Mouse (Mus musculus) kidney, postnatal 4 days (tissue): Measurements from ENCODE around the gene Ppargc1a.
A peak's percentile ranks its signal among the peaks of the same experiment; 100 is the strongest.

Experiments
- DNase-seq, 2 experiments: peaks; one replicate each; pipeline ENCODE4 v3.0.0; 2021; ENCODE audit warnings: mixed read lengths in 2 of 2

Ppargc1a gene

GRCm38 (mm10) chr5:51552483-51553091 lies 14.9 kb downstream of the Ppargc1a start:
- peak; percentile 68 to 79 for DNase-seq

GRCm38 (mm10) chr5:51551852-51552482 lies 15.6 kb downstream of the Ppargc1a start:
- no peak for DNase-seq

DNA sequence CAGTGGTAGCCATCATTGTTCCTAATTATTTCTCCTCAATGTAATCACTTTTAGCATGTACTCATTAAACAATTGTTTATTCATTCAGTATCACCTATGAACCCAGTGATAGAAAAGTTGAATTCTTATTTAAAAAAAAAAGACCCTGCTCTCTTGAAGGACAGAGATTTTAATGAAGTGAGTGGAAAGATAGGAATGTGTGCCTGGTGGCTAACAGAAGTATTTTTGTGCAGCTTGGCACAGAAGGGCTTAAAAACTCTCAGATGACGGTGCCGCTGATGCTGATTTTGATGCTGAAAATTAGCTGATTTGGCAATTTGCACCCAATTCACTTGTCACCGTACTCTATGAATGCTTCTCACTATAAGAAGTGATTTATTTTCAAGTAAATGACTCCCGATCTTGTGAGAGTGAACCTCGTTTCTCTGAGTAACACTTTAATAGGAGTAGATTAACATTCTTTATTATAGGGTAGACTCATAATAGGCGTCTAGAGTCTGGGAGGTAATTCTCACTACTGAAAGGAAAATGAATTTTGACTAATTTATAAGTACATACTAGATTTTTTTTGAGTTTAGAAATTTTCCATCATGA lies 20.0 kb downstream of the Ppargc1a start:
- DNase-seq = no peak

GRCm38 (mm10) chr5:51546817-51547216 lies 20.7 kb downstream of the Ppargc1a start:
- DNase-seq = no peak

DNA sequence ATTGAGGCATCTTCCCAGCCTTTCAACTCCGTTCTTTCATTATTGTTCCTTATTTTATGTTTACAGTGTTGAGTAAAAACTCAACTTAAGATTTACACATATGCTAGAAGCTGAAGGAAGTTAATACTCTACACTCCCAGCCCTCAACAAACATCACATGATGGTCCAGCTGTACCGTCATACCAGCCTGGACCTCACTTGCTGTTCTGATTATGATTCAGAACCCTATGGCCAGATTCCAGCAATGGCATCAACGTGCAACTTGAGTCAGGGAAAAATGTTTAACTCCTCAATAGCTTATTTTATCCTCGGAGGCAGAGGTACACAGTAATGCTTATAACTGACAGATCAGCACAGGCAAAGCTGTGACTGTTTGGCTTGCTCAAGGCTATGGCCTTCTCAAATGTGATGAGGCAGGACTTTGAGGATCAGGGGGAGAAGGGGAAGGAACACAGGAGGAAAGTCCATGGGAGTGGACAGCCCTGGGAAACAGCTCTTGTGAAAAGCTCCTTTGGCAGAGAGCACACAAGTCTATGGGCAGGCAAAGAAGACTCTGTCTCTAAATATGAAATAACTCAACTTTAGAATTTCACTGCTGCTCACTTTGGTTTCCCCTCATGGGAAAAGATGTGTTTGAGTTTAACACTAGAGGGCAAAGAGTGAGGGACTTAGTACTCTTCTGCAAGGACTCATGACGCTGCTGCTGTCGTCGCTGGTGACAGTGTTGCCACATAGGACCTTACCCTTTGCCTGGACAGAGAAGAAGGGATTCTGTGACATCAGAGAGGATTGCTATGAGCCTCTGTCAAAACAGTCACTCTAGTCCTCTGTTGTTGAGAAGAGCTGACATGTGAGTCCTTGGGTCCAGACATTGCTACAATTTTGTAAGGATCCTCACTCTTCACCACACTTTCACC lies 22.1 kb downstream of the Ppargc1a start:
- DNase-seq = no peak

DNA sequence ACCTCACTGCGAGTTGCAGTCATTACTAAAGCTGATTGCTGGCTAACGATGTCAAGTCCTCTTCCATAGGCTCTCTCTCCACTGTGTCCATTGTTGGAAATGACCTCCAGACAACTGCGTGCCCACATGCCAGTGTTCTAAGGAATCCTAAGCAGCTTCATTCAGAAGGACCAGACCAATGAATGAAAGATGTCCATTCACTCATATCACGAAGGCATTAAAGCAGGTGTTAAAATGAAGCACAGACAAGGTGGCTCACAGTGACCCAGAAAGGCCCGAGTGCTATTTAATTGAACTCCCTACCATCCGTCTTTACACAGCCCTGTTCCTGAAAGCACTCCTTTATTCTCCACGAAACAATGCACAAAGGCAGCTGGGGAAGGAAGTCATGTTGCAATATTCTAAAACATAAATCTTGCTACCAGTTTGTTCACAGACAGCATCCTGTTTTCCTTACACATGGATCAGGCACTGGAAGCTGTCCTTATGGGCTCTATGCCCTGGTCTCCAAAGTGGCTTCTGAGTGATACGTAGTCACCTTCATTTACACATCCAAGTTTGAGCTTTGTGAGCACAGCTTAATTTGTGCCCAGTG lies 23.3 kb downstream of the Ppargc1a start:
- no peak for DNase-seq

DNA sequence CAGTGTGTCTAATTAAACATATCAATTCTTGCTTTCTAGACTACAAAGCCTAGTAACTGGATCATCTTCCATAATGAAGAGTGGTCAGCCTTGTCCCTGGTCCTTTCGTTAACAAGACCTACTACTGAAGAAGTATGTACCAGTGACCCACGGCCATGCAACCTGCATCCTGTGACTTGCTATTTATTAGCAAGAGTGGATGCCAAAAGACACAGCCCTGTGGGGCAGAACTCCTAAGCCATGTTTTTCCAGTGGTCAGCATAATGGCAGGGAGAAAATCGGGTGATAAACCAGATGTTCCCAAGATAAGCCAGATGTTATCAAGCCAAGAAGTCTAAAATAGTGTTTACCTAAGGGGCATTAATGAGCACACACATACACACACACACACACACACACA lies 26.0 kb downstream of the Ppargc1a start:
- no peak for DNase-seq

GRCm38 (mm10) chr5:51540816-51541215 lies 26.7 kb downstream of the Ppargc1a start:
- DNase-seq = no peak

DNA sequence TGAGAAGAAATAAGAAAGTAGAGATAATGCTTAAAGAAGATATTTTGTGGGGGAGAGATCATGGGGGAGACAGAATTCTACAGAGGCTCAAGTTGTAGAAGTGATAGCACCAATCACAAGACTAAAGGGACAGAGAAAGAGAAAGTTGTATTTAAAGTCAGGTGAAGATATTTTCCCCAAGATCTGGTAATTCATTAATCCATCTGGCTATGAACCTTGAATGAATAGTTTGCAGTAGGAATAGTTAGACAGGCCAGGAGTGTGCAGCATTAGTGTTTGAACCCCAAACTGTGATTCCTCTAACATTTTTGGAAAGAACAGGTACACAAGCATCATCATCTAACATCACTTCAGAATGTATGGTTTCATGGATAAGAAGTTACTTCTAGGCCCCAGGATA lies 28.0 kb downstream of the Ppargc1a start:
- DNase-seq = no peak

- DNase-seq = no peak
Measured at GRCm38 (mm10) chr5:51538319-51538718, 29.2 kb downstream of the Ppargc1a start.

GRCm38 (mm10) chr5:51537646-51538030 lies 29.9 kb downstream of the Ppargc1a start:
- no peak for DNase-seq

DNA sequence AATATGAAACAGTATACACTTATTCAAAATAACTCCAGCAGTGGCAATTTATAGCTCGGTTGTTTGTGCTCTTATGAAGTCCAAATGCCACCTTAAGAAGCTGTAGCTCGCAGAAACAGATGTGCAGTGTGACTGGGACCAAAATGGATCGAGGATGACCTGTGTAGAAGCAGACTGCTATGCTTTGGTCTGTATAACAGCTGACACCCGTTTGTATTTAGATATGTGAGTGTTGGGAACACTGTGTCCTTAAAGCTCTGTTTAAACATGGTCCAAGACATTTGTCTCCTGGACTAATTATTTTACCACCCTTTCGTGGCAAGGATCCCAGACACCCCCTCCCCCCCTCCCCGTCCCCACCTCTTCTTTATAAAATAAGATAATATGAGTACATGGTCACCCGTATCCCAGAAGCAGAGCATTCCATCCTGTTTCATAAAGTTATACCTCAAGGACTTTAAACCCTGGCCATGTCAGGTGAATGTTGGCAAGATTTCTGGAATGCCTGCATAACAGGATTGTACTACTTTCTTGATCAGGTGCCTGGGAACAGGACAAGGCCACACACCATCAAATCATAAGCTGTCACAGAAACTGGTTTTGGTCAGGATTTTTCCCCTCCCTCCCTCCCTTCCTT lies 30.4 kb downstream of the Ppargc1a start:
- DNase-seq = no peak

DNA sequence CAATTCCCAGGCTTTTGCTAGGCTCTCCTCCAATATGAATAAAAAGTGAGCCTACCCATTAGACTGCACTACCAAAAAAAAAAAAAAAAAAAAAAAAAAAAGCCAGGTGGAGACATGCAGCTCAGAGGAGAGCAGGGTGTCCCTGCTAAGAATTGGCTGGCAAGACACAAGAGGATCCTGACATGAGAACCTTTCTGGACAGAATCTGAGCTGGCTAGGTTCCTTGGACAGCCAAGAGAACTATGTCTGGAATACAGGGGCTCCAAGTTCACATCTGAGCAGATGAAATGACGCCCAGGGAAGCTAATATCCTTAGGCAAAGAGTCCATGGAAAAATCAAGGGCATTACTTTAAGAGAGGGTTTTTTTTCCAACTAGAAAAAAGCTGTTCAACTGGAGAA lies 33.1 kb downstream of the Ppargc1a start:
- DNase-seq = no peak

DNA sequence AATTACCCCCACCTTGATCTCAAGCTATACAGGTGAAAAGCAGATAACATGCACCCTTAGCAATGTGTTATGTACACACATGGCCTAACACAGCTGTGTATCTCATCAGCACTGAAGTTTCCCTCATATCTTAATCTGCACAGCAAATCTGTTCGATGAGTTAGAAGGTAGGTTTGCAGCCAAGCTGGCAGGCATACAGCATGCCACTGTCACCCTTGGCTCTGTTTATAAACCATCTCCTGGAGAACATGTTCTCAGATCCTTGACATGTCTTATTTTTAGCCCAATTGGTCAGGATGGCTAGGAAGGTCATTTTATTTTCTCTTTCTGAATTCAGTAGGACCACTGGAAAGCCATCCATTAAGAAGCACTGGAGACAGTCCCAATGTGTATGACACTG lies 36.2 kb downstream of the Ppargc1a start:
- no peak for DNase-seq

GRCm38 (mm10) chr5:51529444-51529843 lies 38.1 kb downstream of the Ppargc1a start:
- DNase-seq = no peak

DNA sequence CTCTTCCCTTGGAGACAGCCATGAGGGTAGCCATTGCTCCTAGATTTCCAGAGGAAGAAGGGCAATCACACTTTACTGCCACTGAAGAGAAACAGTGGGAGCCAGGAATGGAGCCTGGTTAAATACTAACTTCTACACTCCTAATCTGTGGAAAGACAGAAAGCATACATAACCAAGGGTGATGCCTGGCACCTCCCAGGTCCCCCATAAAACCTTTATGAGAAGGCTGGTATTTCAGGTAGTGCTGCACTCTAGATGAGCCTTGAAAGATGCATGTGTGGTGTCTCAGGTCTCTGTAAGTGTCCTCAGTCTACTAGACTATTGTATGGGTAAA lies 39.4 kb downstream of the Ppargc1a start:
- no peak for DNase-seq

- DNase-seq = peak; percentile 50 to 72
Measured at GRCm38 (mm10) chr5:51527498-51528164, 39.9 kb downstream of the Ppargc1a start.

DNA sequence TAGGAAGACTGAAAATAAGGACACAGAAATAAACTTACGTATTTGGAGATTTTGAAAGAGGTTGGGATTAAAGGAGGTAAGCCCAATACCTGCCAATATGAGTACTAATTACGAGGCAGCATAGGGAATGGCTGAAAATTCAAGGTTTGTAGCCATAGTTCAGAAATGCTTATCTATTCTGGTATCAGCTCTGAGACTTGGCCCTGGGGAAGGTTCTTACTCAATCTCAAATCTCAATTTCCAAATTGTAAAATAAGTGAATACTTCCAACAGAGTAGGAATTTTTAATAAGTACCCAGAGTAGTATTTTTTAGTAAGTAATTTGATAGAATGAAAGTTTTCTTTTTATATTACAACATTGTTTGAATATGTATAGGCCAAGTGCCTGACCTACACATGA lies 41.7 kb downstream of the Ppargc1a start:
- no peak for DNase-seq

DNA sequence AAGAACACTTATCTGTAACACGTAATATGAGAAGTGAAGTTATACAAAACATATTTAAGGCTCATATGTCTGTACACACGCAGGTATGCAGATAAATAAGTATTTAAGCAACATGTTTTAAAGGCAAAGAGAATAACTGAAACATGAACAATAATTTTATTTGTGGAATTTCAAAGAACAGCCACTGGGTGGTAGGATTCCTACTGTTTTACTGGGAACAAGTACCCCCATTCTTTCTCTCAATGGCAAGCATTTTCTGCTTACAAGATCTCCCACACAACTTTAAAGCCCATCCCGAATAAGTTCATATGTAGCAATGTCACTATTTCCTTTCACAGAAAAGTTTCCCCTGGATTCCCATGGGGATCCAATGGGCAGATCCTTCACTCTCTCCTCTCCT lies 46.7 kb downstream of the Ppargc1a start:
- DNase-seq = no peak

GRCm38 (mm10) chr5:51517440-51518187 lies 49.9 kb downstream of the Ppargc1a start:
- DNase-seq = no peak

DNA sequence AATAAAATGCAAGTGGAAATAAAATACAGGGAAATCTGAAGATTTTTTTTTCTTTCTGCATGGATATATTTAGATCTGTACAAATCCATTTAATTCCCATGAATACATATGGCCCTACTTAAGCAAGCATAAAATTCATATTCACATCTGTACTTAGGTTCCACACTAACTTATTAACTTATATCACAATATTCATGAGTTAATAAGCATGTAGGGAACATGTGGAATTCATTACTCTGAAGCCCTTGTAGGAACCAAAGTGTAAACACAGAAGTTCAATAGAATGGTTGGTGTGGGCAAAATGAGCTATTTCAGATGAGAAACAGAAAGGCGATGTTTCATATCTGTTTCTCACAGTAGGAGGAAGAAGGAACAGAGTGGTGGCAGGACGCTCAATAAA lies 62.9 kb downstream of the Ppargc1a start:
- no peak for DNase-seq
